ENCODE assay signal across 8 mouse cellular contexts in genomic region chr8:72491017-72491416, GRCm38 (mm10). TPM values are rescaled to one million over a fixed set of nuclear protein-coding genes. Genes with fewer than 3 reads are reported as not detected.
DNase-seq lines count a peak whose midpoint lies in the region; ATAC-seq lines count a peak whose summit lies in the region.
"Had no signal": no experiment of that assay in that cellular context is flagged by ENCODE, and none has a peak within 500 bp of the region (broad histone marks: within the 10 kb centered on the region; RNA-seq: fewer than 3 reads in every experiment).

No protein-coding gene starts in this region.

- no peaks in the 10 kb centered on the region for H3K27me3 ChIP-seq in liver, embryonic 11.5 days (replicated peaks; ENCODE audit: control insufficient read depth, insufficient read depth, low read length)
- no peaks in the 10 kb centered on the region for H3K27me3 ChIP-seq in forebrain, embryonic 11.5 days (ENCODE audit: control insufficient read depth, insufficient read depth, low read length)
- no peaks in the 10 kb centered on the region for H3K27me3 ChIP-seq in neural tube, embryonic 15.5 days (replicated peaks)

- DNase-seq in liver, embryonic 11.5 days (ENCODE audit: low spot score) = no peak
- no peak for DNase-seq in liver
- DNase-seq in forebrain, embryonic 11.5 days (ENCODE audit: low spot score) = no peak
- peak; percentile 24 for DNase-seq in kidney, postnatal 14 days
- DNase-seq in ovary, postnatal 14 days (ENCODE audit: low spot score) = no peak
- no peak for DNase-seq in gastrocnemius, postnatal 4 days (ENCODE audit: low spot score in 2 of 2)
- DNase-seq: lung, postnatal 14 days had no signal

- H3K4me1 ChIP-seq in liver, embryonic 11.5 days (replicated peaks; ENCODE audit: control insufficient read depth, insufficient read depth, low read length) = peaks cover 18% of the 10 kb centered on the region
- peaks cover 9% of the 10 kb centered on the region; the same call in 1 of the 2 replicates for H3K4me1 ChIP-seq in forebrain, embryonic 11.5 days (replicated peaks; ENCODE audit: control insufficient read depth, insufficient read depth, low read length)
- H3K4me1 ChIP-seq in neural tube, embryonic 15.5 days = peaks cover 34% of the 10 kb centered on the region

- no peaks in the 10 kb centered on the region for H3K9me3 ChIP-seq in liver, embryonic 11.5 days (ENCODE audit: control insufficient read depth, low read length)
- H3K9me3 ChIP-seq in forebrain, embryonic 11.5 days (ENCODE audit: control insufficient read depth, low read length) = no peaks in the 10 kb centered on the region
- H3K9me3 ChIP-seq in neural tube, embryonic 15.5 days (replicated peaks) = no peaks in the 10 kb centered on the region

- 85% methylated on average over 2 of the region's 2 CpGs for WGBS in liver, embryonic 11.5 days
- 79% methylated on average over 2 of the region's 2 CpGs for WGBS in forebrain, embryonic 11.5 days
- 93% methylated on average over 2 of the region's 2 CpGs for WGBS in neural tube, embryonic 15.5 days

- no peak for ATAC-seq in liver, embryonic 11.5 days (replicated peaks; ENCODE audit: low FRiP score)
- ATAC-seq in forebrain, embryonic 11.5 days (replicated peaks; ENCODE audit: low FRiP score) = no peak
- no peak for ATAC-seq in neural tube, embryonic 15.5 days (ENCODE audit: low FRiP score)

- H3K36me3 ChIP-seq in liver, embryonic 11.5 days (ENCODE audit: control insufficient read depth, insufficient read depth, low read length) = peaks cover 24% of the 10 kb centered on the region
- H3K36me3 ChIP-seq in forebrain, embryonic 11.5 days (ENCODE audit: control insufficient read depth, insufficient read depth, low read length) = peaks cover 2% of the 10 kb centered on the region; the same call in 1 of the 2 replicates
- peaks cover 44% of the 10 kb centered on the region for H3K36me3 ChIP-seq in neural tube, embryonic 15.5 days

- no peak overlapping the region; the same call in 1 of the 2 replicates for H3K9ac ChIP-seq in liver, embryonic 11.5 days (ENCODE audit: low read depth, low read length)
- no peak overlapping the region for H3K9ac ChIP-seq in forebrain, embryonic 11.5 days (ENCODE audit: low read length)
- peak overlapping the region; percentile 81; the same call in 1 of the 2 replicates for H3K9ac ChIP-seq in neural tube, embryonic 15.5 days (replicated peaks)

- peak overlapping the region; percentile 96 for H3K4me2 ChIP-seq in liver, embryonic 11.5 days
- H3K4me2 ChIP-seq in forebrain, embryonic 11.5 days (ENCODE audit: low read depth, low read length, severe bottlenecking) = peak overlapping the region; percentile 91; the same call in 1 of the 2 replicates
- peak overlapping the region; percentile 75 for H3K4me2 ChIP-seq in neural tube, embryonic 15.5 days

- H3K27ac ChIP-seq in liver, embryonic 11.5 days (ENCODE audit: low read depth, low read length) = no peak overlapping the region
- no peak overlapping the region for H3K27ac ChIP-seq in forebrain, embryonic 11.5 days (ENCODE audit: low read depth, low read length)
- peak overlapping the region; percentile 88; the same call in 1 of the 2 replicates for H3K27ac ChIP-seq in neural tube, embryonic 15.5 days (replicated peaks)

- peak overlapping the region; percentile 18 for H3K4me3 ChIP-seq in liver, embryonic 11.5 days (ENCODE audit: low read depth, low read length)
- no peak overlapping the region for H3K4me3 ChIP-seq in forebrain, embryonic 11.5 days (ENCODE audit: low read depth, low read length)
- peak overlapping the region; percentile 89 for H3K4me3 ChIP-seq in neural tube, embryonic 15.5 days (replicated peaks)

RNA-seq across cellular contexts. Expression of gene Slc35e1, which starts 1.4 kb away (rescaled TPM):
- polyA plus RNA-seq in liver, embryonic 11.5 days (2014; fragmentation: Nextera tagmentation; extraction: Ambion mirVana) = 16.8 and 18.1 TPM in 2 replicates
- 20.9 and 21.1 TPM in 2 replicates for polyA plus RNA-seq in forebrain, embryonic 11.5 days (2014; fragmentation: Nextera tagmentation; extraction: Ambion mirVana)
- 14.8 and 15.1 TPM in 2 replicates for polyA plus RNA-seq in neural tube, embryonic 15.5 days (2015; fragmentation: Nextera tagmentation; extraction: Ambion mirVana)
- total RNA-seq in gastrocnemius, postnatal 4 days (2021) = 10 to 100 TPM; 24.5 to 28.3 TPM

RNA-seq across cellular contexts. Expression of gene Cherp, which starts 16.0 kb away (rescaled TPM):
- 90.1 and 92.8 TPM in 2 replicates for polyA plus RNA-seq in liver, embryonic 11.5 days (2014; fragmentation: Nextera tagmentation; extraction: Ambion mirVana)
- 101 and 107 TPM in 2 replicates for polyA plus RNA-seq in forebrain, embryonic 11.5 days (2014; fragmentation: Nextera tagmentation; extraction: Ambion mirVana)
- 41.2 and 52.0 TPM in 2 replicates for polyA plus RNA-seq in neural tube, embryonic 15.5 days (2015; fragmentation: Nextera tagmentation; extraction: Ambion mirVana)
- total RNA-seq in gastrocnemius, postnatal 4 days (2021) = 10 to 100 TPM; 47.7 to 60.6 TPM

RNA-seq across cellular contexts. Expression of gene 1700030K09Rik, which starts 47.3 kb away (rescaled TPM):
- 11.6 and 14.0 TPM in 2 replicates for polyA plus RNA-seq in liver, embryonic 11.5 days (2014; fragmentation: Nextera tagmentation; extraction: Ambion mirVana)
- polyA plus RNA-seq in forebrain, embryonic 11.5 days (2014; fragmentation: Nextera tagmentation; extraction: Ambion mirVana) = 14.9 and 15.4 TPM in 2 replicates
- 16.3 and 17.0 TPM in 2 replicates for polyA plus RNA-seq in neural tube, embryonic 15.5 days (2015; fragmentation: Nextera tagmentation; extraction: Ambion mirVana)
- total RNA-seq in gastrocnemius, postnatal 4 days (2021) = 1 to 10 TPM; 6.3 to 6.5 TPM

RNA-seq across cellular contexts. Expression of gene Calr3, which starts 47.3 kb away (rescaled TPM):
- 2.2 TPM in 2 replicates for polyA plus RNA-seq in liver, embryonic 11.5 days (2014; fragmentation: Nextera tagmentation; extraction: Ambion mirVana)
- 1.2 and 1.7 TPM in 2 replicates for polyA plus RNA-seq in forebrain, embryonic 11.5 days (2014; fragmentation: Nextera tagmentation; extraction: Ambion mirVana)
- polyA plus RNA-seq in neural tube, embryonic 15.5 days (2015; fragmentation: Nextera tagmentation; extraction: Ambion mirVana) = 0.99 and 1.3 TPM in 2 replicates
- 1 to 10 TPM; 1.3 to 2.0 TPM for total RNA-seq in gastrocnemius, postnatal 4 days (2021)

RNA-seq across cellular contexts. Expression of gene Med26, which starts 57.1 kb away (rescaled TPM):
- 16.4 and 17.7 TPM in 2 replicates for polyA plus RNA-seq in liver, embryonic 11.5 days (2014; fragmentation: Nextera tagmentation; extraction: Ambion mirVana)
- 18.1 and 19.2 TPM in 2 replicates for polyA plus RNA-seq in forebrain, embryonic 11.5 days (2014; fragmentation: Nextera tagmentation; extraction: Ambion mirVana)
- polyA plus RNA-seq in neural tube, embryonic 15.5 days (2015; fragmentation: Nextera tagmentation; extraction: Ambion mirVana) = 14.5 and 15.7 TPM in 2 replicates
- 1 to 10 TPM; 9.4 to 9.8 TPM for total RNA-seq in gastrocnemius, postnatal 4 days (2021)
